In genomic region chr8:77276827-77277226, GRCm38 (mm10) we compare ENCODE assay signal across 9 mouse cellular contexts.
DNase-seq lines count a peak whose midpoint lies in the region; ATAC-seq lines count a peak whose summit lies in the region.
"Had no signal": no experiment of that assay in that cellular context is flagged by ENCODE, and none has a peak within 500 bp of the region (broad histone marks: within the 10 kb centered on the region; RNA-seq: fewer than 3 reads in every experiment).

No protein-coding gene starts in this region.

- no peak overlapping the region for H3K9ac ChIP-seq in lung, embryonic 16.5 days (ENCODE audit: low read length)
- H3K9ac ChIP-seq in forebrain, embryonic 16.5 days (replicated peaks; ENCODE audit: low read depth, low read length), result no peak overlapping the region
- H3K9ac ChIP-seq: limb, embryonic 12.5 days had no signal

- peak overlapping the region; percentile 45 for H3K4me3 ChIP-seq in brown adipose tissue, adult 24 weeks (ENCODE audit: insufficient read depth, low read depth, low read length)
- no peak overlapping the region for H3K4me3 ChIP-seq in lung, embryonic 16.5 days (ENCODE audit: low read length)
- no peak overlapping the region for H3K4me3 ChIP-seq in forebrain, embryonic 16.5 days (replicated peaks; ENCODE audit: low read length)
- H3K4me3 ChIP-seq: limb, embryonic 12.5 days had no signal

- intact Hi-C loops in heart, postnatal 36 days (cut with DNase I), result no loop called here
- intact Hi-C loops in left cerebral cortex, postnatal 14 days (cut with DNase I), result no loop called here

- ATAC-seq in lung, embryonic 16.5 days (ENCODE audit: low read depth), result peak; percentile 78
- no peak for ATAC-seq in forebrain, embryonic 16.5 days

- H3K27ac ChIP-seq in brown adipose tissue, adult 24 weeks (replicated peaks; ENCODE audit: low read depth, low read length), result peak overlapping the region; percentile 51; the same call in 1 of the 2 replicates
- H3K27ac ChIP-seq in lung, embryonic 16.5 days (ENCODE audit: low read length), result peak overlapping the region; percentile 28; the same call in 1 of the 2 replicates
- no peak overlapping the region for H3K27ac ChIP-seq in forebrain, embryonic 16.5 days (ENCODE audit: low read length)
- H3K27ac ChIP-seq: limb, embryonic 12.5 days had no signal

- peaks cover 10% of the 10 kb centered on the region; the same call in 1 of the 2 replicates for H3K4me1 ChIP-seq in brown adipose tissue, adult 24 weeks (ENCODE audit: control insufficient read depth, insufficient read depth, insufficient read length, low read length)
- 0 out of 2 replicates have a peak, but pooled peaks cover 2% of the 10 kb centered on the region for H3K4me1 ChIP-seq in lung, embryonic 16.5 days (replicated peaks; ENCODE audit: control insufficient read depth, insufficient read depth, low read length)
- peaks cover 3% of the 10 kb centered on the region; the same call in 1 of the 2 replicates for H3K4me1 ChIP-seq in forebrain, embryonic 16.5 days (replicated peaks; ENCODE audit: control insufficient read depth, insufficient read depth, low read length)

- H3K4me2 ChIP-seq in lung, embryonic 16.5 days (ENCODE audit: low read depth, low read length), result no peak overlapping the region
- H3K4me2 ChIP-seq in forebrain, embryonic 16.5 days (ENCODE audit: low read length), result no peak overlapping the region
- H3K4me2 ChIP-seq: limb, embryonic 12.5 days had no signal

- H3K36me3 ChIP-seq in lung, embryonic 16.5 days (ENCODE audit: control insufficient read depth, insufficient read depth, low read length), result no peaks in the 10 kb centered on the region
- H3K36me3 ChIP-seq in forebrain, embryonic 16.5 days (ENCODE audit: control insufficient read depth, insufficient read depth), result no peaks in the 10 kb centered on the region

- 47% methylated on average over 10 of the region's 10 CpGs for WGBS in lung, embryonic 16.5 days
- WGBS in forebrain, embryonic 16.5 days, result 80% methylated on average over 10 of the region's 10 CpGs

- DNase-seq in adrenal gland, adult (ENCODE audit: inconsistent age in 2 of 2, low spot score in 1 of 2), result peak; percentile 46 to 60
- DNase-seq in adrenal gland, adult 8-10 months, result no peak
- DNase-seq in heart, postnatal 36 days, result peak; percentile 65 to 70
- DNase-seq in left cerebral cortex, postnatal 14 days (ENCODE audit: low spot score in 2 of 2), result no peak
- DNase-seq in right cerebral cortex, adult 18-20 months, result no peak

- no peaks in the 10 kb centered on the region for H3K27me3 ChIP-seq in lung, embryonic 16.5 days (ENCODE audit: control insufficient read depth, insufficient read depth, low read depth, low read length)
- no peaks in the 10 kb centered on the region for H3K27me3 ChIP-seq in forebrain, embryonic 16.5 days (replicated peaks; ENCODE audit: control insufficient read depth, insufficient read depth, low read length)
- H3K27me3 ChIP-seq: limb, embryonic 12.5 days had no signal

- H3K9me3 ChIP-seq in lung, embryonic 16.5 days (ENCODE audit: control insufficient read depth, low read length), result no peaks in the 10 kb centered on the region
- no peaks in the 10 kb centered on the region for H3K9me3 ChIP-seq in forebrain, embryonic 16.5 days (ENCODE audit: control insufficient read depth, low read length)
- H3K9me3 ChIP-seq: limb, embryonic 12.5 days had no signal

Comparison
In these comparisons a context has a peak if more than half of its experiments do, and no peak if none do; other contexts are left out.
1. DNase-seq: peak in adrenal gland, adult (2 of 2) and heart, postnatal 36 days (2 of 2); none in adrenal gland, adult 8-10 months (single experiment), left cerebral cortex, postnatal 14 days (0 of 2) and right cerebral cortex, adult 18-20 months (single experiment).